Mouse (Mus musculus): Measurements from ENCODE around the gene Lrmda. TPM values are rescaled to one million over a fixed set of nuclear protein-coding genes. Genes with fewer than 3 reads are reported as not detected.

Lrmda gene
- total and polyA plus RNA-seq, 3 experiments: 0.43 to 1.1 (median 1.0) TPM

DNA sequence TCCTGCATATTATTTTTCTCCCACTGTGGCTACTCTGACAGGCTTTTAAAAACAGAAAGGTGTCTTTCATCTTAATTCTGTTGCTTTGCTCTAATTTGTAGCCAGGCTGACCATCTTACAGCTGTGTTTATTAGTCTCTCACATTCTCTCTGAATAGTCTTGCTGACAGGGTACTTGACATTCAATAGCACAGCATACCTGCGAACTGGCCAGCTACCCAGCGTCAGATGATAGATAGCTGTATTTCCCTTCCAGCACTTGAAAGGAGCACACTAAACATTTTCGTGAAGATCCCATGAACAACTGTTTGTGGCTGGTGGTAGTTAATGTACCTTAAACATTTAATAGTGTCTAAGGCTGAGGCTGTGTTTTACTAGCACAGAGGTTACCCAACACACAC lies 646.9 kb downstream of the Lrmda start:
- Histone ChIP-seq H3K4me1 (ENCODE audit: control insufficient read depth, insufficient read depth, low read length) (no peaks in the 10 kb centered on the region), H3K4me3 (no peak overlapping the region), H3K27ac (no peak overlapping the region), H3K36me3 (ENCODE audit: control insufficient read depth, insufficient read depth, low read length) (no peaks in the 10 kb centered on the region), H3K9ac (ENCODE audit: low read depth, low read length) (no peak overlapping the region), H3K79me2 (replicated peaks; ENCODE audit: control insufficient read depth, insufficient read depth, low read length) (no peaks in the 10 kb centered on the region), H3K27me3 (ENCODE audit: control insufficient read depth, insufficient read depth, low read length) (no peaks in the 10 kb centered on the region)
- no peak for DNase-seq
- intact Hi-C loops (cut with DNase I): no loop called here
- 66% methylated on average over 3 of the region's 3 CpGs for WGBS
- TF ChIP-seq CTCF (IDR thresholded peaks at IDR 0.05) (no peak), EP300 (IDR thresholded peaks at IDR 0.05; ENCODE audit: insufficient read depth, low read depth, low read length) (no peak), POLR2A (IDR thresholded peaks at IDR 0.05; ENCODE audit: insufficient read depth, low read depth, low read length) (no peak)

DNA sequence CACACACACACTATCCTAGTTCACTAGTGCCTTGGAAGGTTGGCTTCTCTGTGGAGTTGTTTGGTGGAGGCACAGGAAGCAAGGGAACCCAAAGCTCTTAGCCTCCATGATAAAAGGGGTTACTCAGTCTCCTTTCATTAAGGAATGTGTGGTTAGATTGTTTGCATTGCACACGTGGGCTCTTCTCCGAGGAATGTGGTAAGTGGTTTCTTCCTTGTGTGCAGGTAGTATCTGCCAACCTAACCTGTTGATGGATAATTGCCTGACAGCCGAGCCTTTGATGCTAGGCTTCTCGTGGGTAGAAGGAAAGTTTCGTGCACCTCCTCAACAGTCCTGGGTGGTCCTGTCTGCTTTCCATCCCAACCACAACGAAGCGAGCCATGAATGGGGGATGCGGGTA lies 648.8 kb downstream of the Lrmda start:
- TF ChIP-seq CTCF (IDR thresholded peaks at IDR 0.05) (no peak), POLR2A (IDR thresholded peaks at IDR 0.05; ENCODE audit: insufficient read depth, low read depth, low read length) (no peak), EP300 (IDR thresholded peaks at IDR 0.05; ENCODE audit: insufficient read depth, low read depth, low read length) (no peak)
- 59% methylated on average over 8 of the region's 8 CpGs for WGBS
- Histone ChIP-seq H3K4me3 (no peak overlapping the region), H3K27ac (no peak overlapping the region), H3K36me3 (ENCODE audit: control insufficient read depth, insufficient read depth, low read length) (no peaks in the 10 kb centered on the region), H3K4me1 (ENCODE audit: control insufficient read depth, insufficient read depth, low read length) (no peaks in the 10 kb centered on the region), H3K79me2 (replicated peaks; ENCODE audit: control insufficient read depth, insufficient read depth, low read length) (no peaks in the 10 kb centered on the region), H3K9ac (ENCODE audit: low read depth, low read length) (no peak overlapping the region), H3K27me3 (ENCODE audit: control insufficient read depth, insufficient read depth, low read length) (no peaks in the 10 kb centered on the region)
- no peak for DNase-seq
- intact Hi-C loops (cut with DNase I): no loop called here

DNA sequence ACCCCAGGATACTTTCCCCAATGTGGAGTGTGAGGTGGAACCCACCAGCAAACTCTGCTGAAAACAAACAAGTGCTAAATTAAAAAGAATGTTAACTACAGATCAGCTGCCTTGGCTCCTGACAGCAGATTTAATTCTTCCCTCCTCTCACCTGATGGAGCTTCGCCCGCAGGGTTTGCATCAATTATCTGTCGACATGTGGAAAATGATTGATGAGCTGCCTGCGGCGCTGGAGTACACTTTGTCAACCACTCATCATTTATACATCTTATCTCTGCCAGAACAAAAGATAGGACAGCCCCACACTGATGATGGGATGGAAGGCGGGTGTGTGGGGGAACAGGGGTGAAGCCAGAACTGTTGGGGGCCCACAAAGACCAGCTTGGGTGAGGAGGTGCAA lies 649.2 kb downstream of the Lrmda start:
- 61% methylated on average over 6 of the region's 6 CpGs for WGBS
- no peaks in the 10 kb centered on the region for H3K79me2 ChIP-seq (replicated peaks; ENCODE audit: control insufficient read depth, insufficient read depth, low read length)
- no peak for TF ChIP-seq CTCF (IDR thresholded peaks at IDR 0.05)
- no peak for TF ChIP-seq POLR2A (IDR thresholded peaks at IDR 0.05; ENCODE audit: insufficient read depth, low read depth, low read length)
- no peak for TF ChIP-seq EP300 (IDR thresholded peaks at IDR 0.05; ENCODE audit: insufficient read depth, low read depth, low read length)
- DNase-seq: no peak
- intact Hi-C loops (cut with DNase I): no loop called here
- no peaks in the 10 kb centered on the region for H3K4me1 ChIP-seq (ENCODE audit: control insufficient read depth, insufficient read depth, low read length)
- H3K36me3 ChIP-seq (ENCODE audit: control insufficient read depth, insufficient read depth, low read length): no peaks in the 10 kb centered on the region
- no peak overlapping the region for H3K9ac ChIP-seq (ENCODE audit: low read depth, low read length)
- H3K4me3 ChIP-seq: no peak overlapping the region
- no peaks in the 10 kb centered on the region for H3K27me3 ChIP-seq (ENCODE audit: control insufficient read depth, insufficient read depth, low read length)
- no peak overlapping the region for H3K27ac ChIP-seq

DNA sequence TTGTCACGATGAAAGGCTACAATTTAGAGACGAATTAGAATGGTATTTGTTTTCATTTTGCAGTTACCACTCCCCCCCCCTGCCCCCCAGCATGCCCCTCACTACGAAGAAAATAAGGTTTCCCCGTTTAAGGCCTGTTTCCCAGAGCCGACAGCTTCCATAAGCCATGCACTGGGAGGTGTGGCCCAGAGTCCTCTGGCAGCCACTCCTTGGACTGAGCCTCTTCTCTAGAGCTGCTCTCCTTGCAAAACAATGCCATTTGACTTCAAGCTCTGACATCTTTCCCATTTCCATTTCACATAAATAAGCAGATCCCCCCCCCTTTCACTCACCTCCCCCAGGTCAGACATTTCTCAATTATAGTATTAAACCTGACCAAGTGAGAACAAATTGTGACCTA lies 654.1 kb downstream of the Lrmda start:
- no peak for TF ChIP-seq EP300 (IDR thresholded peaks at IDR 0.05; ENCODE audit: insufficient read depth, low read depth, low read length)
- TF ChIP-seq CTCF (IDR thresholded peaks at IDR 0.05): no peak
- no peak for TF ChIP-seq POLR2A (IDR thresholded peaks at IDR 0.05; ENCODE audit: insufficient read depth, low read depth, low read length)

DNA sequence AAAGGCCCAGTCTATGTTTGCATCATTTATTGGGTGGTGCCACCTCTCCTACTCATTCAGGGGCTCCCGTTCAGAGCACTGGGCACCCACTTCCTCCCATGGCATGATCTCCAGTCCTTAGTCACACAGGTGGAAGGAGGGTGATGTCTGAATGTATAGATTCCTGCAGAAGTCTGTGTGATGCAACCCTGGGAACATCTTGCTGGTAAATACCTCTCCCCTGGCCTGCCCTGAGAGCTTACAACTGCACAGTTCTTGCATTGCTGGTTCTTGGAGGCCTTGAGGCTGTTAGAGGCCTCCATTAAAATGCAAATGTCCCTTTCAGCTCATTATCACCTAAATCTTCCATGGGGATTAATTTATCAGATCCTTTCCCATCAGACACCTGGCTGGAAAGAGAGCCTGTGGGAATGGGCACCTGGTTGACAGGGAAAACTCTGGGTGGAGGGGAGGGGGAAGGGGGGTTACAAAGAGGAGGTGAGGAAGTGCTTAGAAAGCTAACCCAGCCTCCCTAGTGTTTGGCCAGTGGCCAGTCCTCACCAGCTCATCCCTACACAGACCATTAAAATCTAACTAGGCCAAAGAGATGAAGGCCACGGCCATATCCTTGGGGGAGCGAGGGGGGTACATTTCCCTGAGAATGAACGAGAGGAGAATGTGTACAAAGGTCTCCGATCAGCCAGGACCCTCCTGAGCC lies 659.6 kb downstream of the Lrmda start:
- intact Hi-C loops (cut with DNase I): no loop called here
- TF ChIP-seq CTCF (IDR thresholded peaks at IDR 0.05): no peak
- TF ChIP-seq POLR2A (IDR thresholded peaks at IDR 0.05; ENCODE audit: insufficient read depth, low read depth, low read length): no peak
- TF ChIP-seq EP300 (IDR thresholded peaks at IDR 0.05; ENCODE audit: insufficient read depth, low read depth, low read length): no peak
- WGBS: 82% methylated on average over 5 of the region's 5 CpGs
- H3K79me2 ChIP-seq (replicated peaks; ENCODE audit: control insufficient read depth, insufficient read depth, low read length): no peaks in the 10 kb centered on the region
- no peaks in the 10 kb centered on the region for H3K36me3 ChIP-seq (ENCODE audit: control insufficient read depth, insufficient read depth, low read length)
- no peaks in the 10 kb centered on the region for H3K27me3 ChIP-seq (ENCODE audit: control insufficient read depth, insufficient read depth, low read length)
- DNase-seq: no peak
- H3K4me3 ChIP-seq: no peak overlapping the region
- H3K4me1 ChIP-seq (ENCODE audit: control insufficient read depth, insufficient read depth, low read length): no peaks in the 10 kb centered on the region
- no peak overlapping the region for H3K9ac ChIP-seq (ENCODE audit: low read depth, low read length)
- no peak overlapping the region for H3K27ac ChIP-seq

More for the DNA sequence above, 654.1 kb downstream of the Lrmda start:
- Histone ChIP-seq H3K9ac (ENCODE audit: low read depth, low read length) (no peak overlapping the region), H3K27ac (no peak overlapping the region), H3K79me2 (replicated peaks; ENCODE audit: control insufficient read depth, insufficient read depth, low read length) (no peaks in the 10 kb centered on the region), H3K36me3 (ENCODE audit: control insufficient read depth, insufficient read depth, low read length) (no peaks in the 10 kb centered on the region), H3K4me1 (ENCODE audit: control insufficient read depth, insufficient read depth, low read length) (no peaks in the 10 kb centered on the region), H3K4me3 (no peak overlapping the region), H3K27me3 (ENCODE audit: control insufficient read depth, insufficient read depth, low read length) (no peaks in the 10 kb centered on the region)
- intact Hi-C loops (cut with DNase I): no loop called here
- no peak for DNase-seq
- whole genome bisulfite sequencing: 58% methylated on average over 5 of the region's 5 CpGs

All from heart, adult 2 months (tissue).